Mouse (Mus musculus) ES-E14 (cell line): ENCODE data around the gene Gmpr2. TPM values are rescaled to one million over a fixed set of nuclear protein-coding genes. Genes with fewer than 3 reads are reported as not detected.

Experiments
- DNase-seq: peaks from one replicate; pipeline ENCODE4 v3.0.0-alpha.2; 2013; ENCODE audit warnings: low read depth, low spot score
- H3K27ac ChIP-seq: 2 replicates; pipeline ENCODE4 v1.5.1; 2012; ENCODE audit warnings: low read depth, mild to moderate bottlenecking, low read length, moderate library complexity, mixed read lengths; ENCODE audit not compliant: poor library complexity, insufficient read depth, severe bottlenecking
- H3K36me3 ChIP-seq: 2 replicates; pipeline ENCODE4 v1.6.1; 2012; ENCODE audit warnings: mild to moderate bottlenecking, low read length, moderate library complexity, mixed read lengths; ENCODE audit not compliant: control insufficient read depth, poor library complexity, insufficient read depth, severe bottlenecking
- H3K4me1 ChIP-seq, 2 experiments: fragments of 150-350 bp in 1 of 2; sonication (generic) in 1 of 2; 2 replicates each; pipeline ENCODE4 v1.6.1; 2012; ENCODE audit warnings: low read length in 2 of 2, mild to moderate bottlenecking in 1 of 2, mixed read lengths in 1 of 2; ENCODE audit not compliant: control insufficient read depth in 2 of 2, insufficient read depth in 2 of 2, poor library complexity in 1 of 2
- H3K4me3 ChIP-seq, 2 experiments: fragments of 150-350 bp in 1 of 2; sonication (generic) in 1 of 2; 2 replicates each; pipeline ENCODE4 v1.5.1; 2012; ENCODE audit warnings: low read length in 2 of 2, low read depth in 1 of 2, mild to moderate bottlenecking in 1 of 2, mixed read lengths in 1 of 2; ENCODE audit not compliant: insufficient read depth in 1 of 2, poor library complexity in 1 of 2, severe bottlenecking in 1 of 2
- H3K9ac ChIP-seq: 2 replicates; pipeline ENCODE4 v1.6.1; 2012; ENCODE audit warnings: low read depth, mild to moderate bottlenecking, low read length, mixed read lengths; ENCODE audit not compliant: poor library complexity, insufficient read depth, severe bottlenecking
- H3K9me3 ChIP-seq: fragments of 150-350 bp; sonication (generic); 2 replicates; pipeline ENCODE4 v1.6.1; 2012; ENCODE audit warnings: low read depth, mild to moderate bottlenecking, low read length; ENCODE audit not compliant: control insufficient read depth, insufficient read depth
- CHD2 ChIP-seq: IDR thresholded peaks from 2 replicates; pipeline ENCODE4 v1.6.1; 2014; ENCODE audit warnings: mild to moderate bottlenecking, low read depth, low read length, inconsistent platforms
- HCFC1 ChIP-seq: IDR thresholded peaks from 2 replicates; pipeline ENCODE4 v1.6.1; 2012; ENCODE audit warnings: low read length, inconsistent platforms, borderline replicate concordance; ENCODE audit not compliant: insufficient read depth
- MAFK ChIP-seq: IDR thresholded peaks from 2 replicates; pipeline ENCODE4 v1.6.1; 2014; ENCODE audit warnings: mild to moderate bottlenecking, low read depth, low read length, inconsistent platforms; ENCODE audit not compliant: insufficient read depth
- ZC3H11A ChIP-seq: IDR thresholded peaks from 2 replicates; pipeline ENCODE4 v1.6.1; 2012; ENCODE audit warnings: low read depth, mild to moderate bottlenecking, inconsistent platforms, low read length, borderline replicate concordance
- ZNF384 ChIP-seq: IDR thresholded peaks from 2 replicates; pipeline ENCODE4 v1.6.1; 2012; ENCODE audit warnings: low read depth, low read length, inconsistent platforms
- in situ Hi-C, 2 experiments: fragments of 600-800 bp; cut with MboI; formaldehyde crosslinking; loops; one replicate each; pipeline ENCODE4 v1.15.1; 2025; ENCODE audit warnings: low sequenced_read_pairs in 2 of 2, inconsistent platforms in 1 of 2; ENCODE audit not compliant: unreplicated experiment in 2 of 2
- total RNA-seq: library from RNA; depleted of rRNA; stranded (reverse); fragments of 300-350 nt; gene quantifications from 2 replicates; pipeline ENCODE4 v1.2.3, GENCODE M21; 2012

Gene Gmpr2
- total RNA-seq, 1 experiment, result 15.3 TPM

DNA sequence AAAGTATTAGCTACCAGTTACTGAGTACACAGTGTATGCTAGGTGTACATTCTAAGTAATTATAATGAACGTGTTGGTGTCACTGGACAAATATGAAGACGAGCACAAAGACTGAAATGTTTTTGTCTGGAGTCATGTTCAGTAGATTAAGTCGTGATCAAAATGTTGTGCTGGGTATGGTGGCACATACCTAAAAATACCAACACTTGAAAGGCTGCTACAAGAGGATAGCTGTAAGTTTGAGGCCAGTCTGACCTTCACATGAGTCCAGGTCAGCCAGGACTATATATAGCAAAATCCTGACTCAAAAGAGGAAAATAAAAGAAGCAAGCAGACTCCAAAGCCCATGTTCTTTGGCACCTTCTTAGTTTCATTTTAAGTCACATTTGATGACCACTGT, 14.8 kb upstream of the Gmpr2 start:
- Histone ChIP-seq H3K36me3 (peaks cover 4% of the 10 kb centered on the region), H3K9ac (no peak overlapping the region), H3K9me3 (no peaks in the 10 kb centered on the region), H3K4me1 (0 out of 4 replicates have a peak, but pooled peaks cover 0 to 2% of the 10 kb centered on the region in 2 experiments), H3K4me3 (no peak overlapping the region), H3K27ac (no peak overlapping the region)
- TF ChIP-seq MAFK (no peak), HCFC1 (no peak), CHD2 (no peak), ZNF384 (no peak), ZC3H11A (no peak)
- no peak for DNase-seq
- in situ Hi-C loops, result no loop called here

DNA sequence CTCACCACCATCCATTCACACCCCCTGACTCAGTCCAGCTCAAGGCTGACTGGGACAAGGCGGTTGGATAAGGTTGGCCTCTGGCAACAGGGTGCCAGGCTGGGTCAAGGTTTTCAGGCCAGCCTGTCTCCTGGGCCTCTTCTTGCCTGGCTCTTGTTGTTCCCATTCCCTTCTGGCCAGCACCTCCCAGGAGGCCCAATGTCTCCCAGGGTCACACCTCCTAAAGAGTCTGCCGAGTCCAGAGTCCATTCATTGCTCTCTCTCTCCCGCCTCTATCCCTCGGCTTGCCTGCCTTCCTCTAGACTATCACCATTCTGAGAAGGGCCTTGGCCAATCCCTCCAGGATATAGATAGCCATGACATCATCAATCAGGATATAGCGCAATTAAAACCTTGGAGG, 13.7 kb upstream of the Gmpr2 start:
- DNase-seq, result no peak
- H3K36me3 ChIP-seq, result peaks cover 8% of the 10 kb centered on the region
- H3K27ac ChIP-seq, result no peak overlapping the region

DNA sequence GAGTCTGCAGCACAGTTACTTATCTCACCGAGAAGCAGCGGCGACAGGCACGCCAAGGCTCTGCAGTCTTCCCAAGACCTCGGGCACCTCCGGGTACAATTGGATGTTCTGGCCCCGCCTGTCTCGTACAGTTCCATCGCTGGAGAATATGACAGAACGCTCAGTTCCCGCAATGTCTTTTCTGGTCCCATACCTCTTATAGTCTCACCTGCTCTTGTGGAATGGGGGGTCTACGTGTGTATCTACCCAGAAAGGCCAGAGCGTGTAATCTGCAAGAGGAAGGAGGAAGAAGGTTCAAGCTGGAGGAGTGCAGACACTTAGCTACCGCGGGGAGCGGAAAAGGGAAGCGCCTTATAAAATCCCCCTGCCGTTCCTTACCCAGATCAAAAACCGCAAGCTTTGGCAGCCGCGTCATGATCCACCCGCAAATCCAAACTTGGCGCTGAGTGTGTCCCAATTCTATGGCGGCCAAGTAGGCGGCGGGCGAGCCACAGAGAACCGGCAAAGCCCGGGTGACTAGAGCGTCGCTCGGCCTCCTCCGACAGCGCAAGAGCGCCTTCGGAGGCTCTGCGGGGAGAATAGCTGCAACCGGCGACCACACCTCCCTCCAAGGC, 11.7 kb upstream of the Gmpr2 start, which contains the start of gene Mdp1:
Mdp1 (minus strand) TSS at position 549 of the 614 bp plus-strand sequence.
- H3K9me3 ChIP-seq, result no peaks in the 10 kb centered on the region

More for the DNA sequence above, 13.7 kb upstream of the Gmpr2 start:
- Histone ChIP-seq H3K4me1 (0 out of 4 replicates have a peak, but pooled peaks cover 0 to 2% of the 10 kb centered on the region in 2 experiments), H3K9me3 (no peaks in the 10 kb centered on the region), H3K9ac (no peak overlapping the region), H3K4me3 (no peak overlapping the region)
- TF ChIP-seq ZNF384 (no peak), CHD2 (no peak), ZC3H11A (no peak), HCFC1 (no peak), MAFK (no peak)
- in situ Hi-C loops, result no loop called here

DNA sequence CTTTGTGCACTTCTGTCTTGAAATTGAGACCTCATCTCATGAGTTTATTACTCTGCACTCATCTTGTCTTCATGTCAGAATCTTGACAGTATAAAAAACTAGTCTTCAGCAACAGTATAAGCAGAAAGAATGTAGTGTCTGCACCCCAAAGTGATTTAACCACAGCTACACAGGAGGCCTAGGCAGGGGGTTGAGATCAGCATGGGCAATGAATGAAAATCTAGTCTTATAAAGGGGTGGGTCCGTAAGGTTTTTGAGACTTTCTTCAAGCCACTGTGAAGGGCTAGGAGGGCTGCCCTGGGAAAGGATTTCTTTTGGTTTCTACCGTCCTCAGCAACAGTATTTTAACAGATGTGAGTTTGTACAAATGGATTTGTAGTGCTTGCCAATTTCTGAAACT, 11.1 kb upstream of the Gmpr2 start:
- no peak for TF ChIP-seq HCFC1
- no peak for TF ChIP-seq ZNF384
- TF ChIP-seq ZC3H11A, result no peak
- no peak for TF ChIP-seq CHD2
- TF ChIP-seq MAFK, result no peak
- in situ Hi-C loops, result no loop called here
- no peak for DNase-seq
- Histone ChIP-seq H3K27ac (no peak overlapping the region), H3K36me3 (peaks cover 10% of the 10 kb centered on the region), H3K4me3 (peak overlapping the region; percentile 82 to 91; a peak in 1 of 4 replicates), H3K9ac (no peak overlapping the region), H3K9me3 (no peaks in the 10 kb centered on the region), H3K4me1 (peaks cover 0 to 2% of the 10 kb centered on the region in 2 experiments; a peak in 1 of 4 replicates)

More for the DNA sequence above, 11.7 kb upstream of the Gmpr2 start, which contains the start of gene Mdp1:
- Histone ChIP-seq H3K4me1 (0 out of 4 replicates have a peak, but pooled peaks cover 0 to 2% of the 10 kb centered on the region in 2 experiments), H3K27ac (no peak within 1 kb of the TSS), H3K36me3 (peaks cover 10% of the 10 kb centered on the region), H3K9ac (peak within 1 kb of the TSS; percentile 74), H3K4me3 (peak within 1 kb of the TSS; percentile 82 to 91)
- in situ Hi-C loops, result no loop called here
- no peak for TF ChIP-seq ZC3H11A
- TF ChIP-seq HCFC1, result peak; percentile 22; the same call in 1 of the 2 replicates
- TF ChIP-seq MAFK, result no peak
- TF ChIP-seq CHD2, result no peak
- no peak for TF ChIP-seq ZNF384
- peak; percentile 57 for DNase-seq
